Mouse (Mus musculus): ENCODE results near the gene Tmem183a. TPM values are rescaled to one million over a fixed set of nuclear protein-coding genes. Genes with fewer than 3 reads are reported as not detected.

Gene Tmem183a
- total RNA-seq, 2 experiments from 2014 or later = 12.3 to 12.4 TPM

DNA sequence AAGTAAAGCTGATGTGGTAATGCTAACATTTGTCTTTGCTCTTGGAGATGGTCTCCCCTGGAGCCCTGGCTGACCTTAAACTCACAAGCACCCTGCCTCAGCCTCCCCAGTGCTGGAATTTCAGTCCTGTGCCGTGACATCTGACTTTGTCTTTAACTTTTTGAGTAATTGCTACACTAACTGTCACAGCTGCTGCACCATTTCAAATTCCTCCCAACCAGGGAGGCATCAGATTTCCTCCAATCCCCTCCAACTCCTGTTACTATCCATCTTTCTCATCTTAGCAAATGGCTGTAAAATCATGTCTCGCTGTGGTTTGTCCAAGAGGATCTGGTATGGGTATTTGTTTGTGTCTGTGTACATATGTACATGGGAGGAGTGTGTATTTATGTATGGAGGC lies 12.3 kb upstream of the Tmem183a start:
- H3K4me3 ChIP-seq = no peak overlapping the region
- intact Hi-C loops (cut with DNase I) = no loop called here
- DNase-seq = no peak
- TF ChIP-seq CTCF (IDR thresholded peaks at IDR 0.05) = no peak
- H3K27ac ChIP-seq = no peak overlapping the region

- intact Hi-C loops (cut with DNase I) = loop anchor here (5.0 to 10.0 kb wide), 3 partner anchors 38 to 236 kb away; partner anchors contain the start of gene Cyb5r1
- DNase-seq = peak; percentile 66
- H3K4me3 ChIP-seq = no peak overlapping the region
- peak; percentile 83 for TF ChIP-seq CTCF (IDR thresholded peaks at IDR 0.05)
- no peak overlapping the region; the same call in 1 of the 2 replicates for H3K27ac ChIP-seq
Observed at GRCm38 (mm10) chr1:134368777-134369337, 7.1 kb upstream of the Tmem183a start.

GRCm38 (mm10) chr1:134365491-134365890 lies 3.7 kb upstream of the Tmem183a start:
- DNase-seq = no peak
- no peak overlapping the region for H3K27ac ChIP-seq
- intact Hi-C loops (cut with DNase I) = loop anchor here (5.0 to 10.0 kb wide), 3 partner anchors 42 to 239 kb away; partner anchors contain the start of gene Cyb5r1
- H3K4me3 ChIP-seq = no peak overlapping the region
- no peak for TF ChIP-seq CTCF (IDR thresholded peaks at IDR 0.05)

- no peak overlapping the region for H3K4me3 ChIP-seq
- no peak overlapping the region for H3K27ac ChIP-seq
- no peak for TF ChIP-seq CTCF (IDR thresholded peaks at IDR 0.05)
- intact Hi-C loops (cut with DNase I) = loop anchor here (2.0 to 10.0 kb wide), 2 partner anchors 56 to 242 kb away; no protein-coding TSS in a partner anchor
- no peak for DNase-seq
Observed at GRCm38 (mm10) chr1:134363194-134363593, 1.4 kb upstream of the Tmem183a start.

DNA sequence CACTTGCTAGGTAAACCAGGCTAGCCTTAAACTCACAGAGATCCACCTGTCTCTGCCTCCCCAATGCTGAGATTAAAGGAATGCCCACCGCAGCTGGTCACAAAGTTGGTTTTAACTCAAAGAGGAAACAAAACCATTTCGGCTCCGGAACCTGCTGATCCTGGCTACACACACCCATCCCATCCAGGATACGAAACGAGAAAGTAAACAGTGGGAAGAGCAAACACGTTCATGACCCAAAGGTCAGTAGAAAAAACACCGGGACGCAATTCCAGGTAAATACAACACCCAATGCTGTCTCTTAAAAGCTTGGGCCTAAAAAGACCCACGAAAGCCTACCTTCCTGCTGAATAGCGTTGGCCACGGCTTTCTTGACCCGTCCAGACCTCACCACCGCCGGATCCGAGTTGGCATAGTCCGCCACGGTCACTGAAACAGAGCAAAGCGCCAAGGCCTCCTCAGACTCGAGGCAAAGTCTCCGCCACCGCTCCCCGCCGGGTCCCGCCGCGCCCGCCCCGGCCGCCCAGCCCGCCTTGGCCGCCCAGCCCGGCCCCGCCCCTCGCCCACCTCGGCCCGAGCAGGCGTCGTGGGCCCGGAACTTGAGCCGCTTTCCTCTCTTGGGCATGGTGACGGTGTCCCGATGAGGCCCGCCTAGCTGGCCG lies 453 bp downstream of the Tmem183a start:
- no peak for TF ChIP-seq CTCF (IDR thresholded peaks at IDR 0.05)
- H3K27ac ChIP-seq = peak overlapping the region; percentile 97
- peak overlapping the region; percentile 97 for H3K4me3 ChIP-seq
- DNase-seq = no peak
- intact Hi-C loops (cut with DNase I) = loop anchor here (10.0 kb wide), 1 partner anchor 243 kb away; no protein-coding TSS in a partner anchor

GRCm38 (mm10) chr1:134360656-134361055 lies 1.1 kb downstream of the Tmem183a start:
- no peak overlapping the region for H3K27ac ChIP-seq
- H3K4me3 ChIP-seq = peak overlapping the region; percentile 97
- no peak for DNase-seq
- no peak for TF ChIP-seq CTCF (IDR thresholded peaks at IDR 0.05)
- intact Hi-C loops (cut with DNase I) = loop anchor here (10.0 kb wide), 1 partner anchor 244 kb away; no protein-coding TSS in a partner anchor

- H3K4me3 ChIP-seq = no peak overlapping the region
- TF ChIP-seq CTCF (IDR thresholded peaks at IDR 0.05) = no peak
- no peak overlapping the region for H3K27ac ChIP-seq
- intact Hi-C loops (cut with DNase I) = no loop called here
- no peak for DNase-seq
Observed at GRCm38 (mm10) chr1:134357461-134357860, 4.3 kb downstream of the Tmem183a start.

DNA sequence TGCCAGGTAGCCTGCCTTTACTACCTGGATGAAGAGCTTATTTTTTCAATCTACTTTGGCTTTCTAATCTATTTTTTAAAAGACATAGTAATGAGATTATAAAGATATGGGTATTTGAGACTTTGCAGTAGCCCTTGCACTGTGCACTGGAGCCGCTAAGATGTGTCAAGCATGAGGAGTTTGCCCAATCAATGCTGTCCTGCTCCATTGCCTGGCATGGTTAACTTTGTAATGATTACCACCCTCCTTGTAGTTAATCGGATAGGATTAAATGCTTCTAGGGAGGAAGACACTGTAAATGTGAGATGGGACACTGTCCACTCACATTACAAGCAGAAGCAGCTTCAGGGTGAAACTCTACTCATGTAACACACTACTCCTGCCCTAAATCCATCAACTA lies 8.5 kb downstream of the Tmem183a start:
- no peak for DNase-seq
- H3K27ac ChIP-seq = no peak overlapping the region
- intact Hi-C loops (cut with DNase I) = no loop called here
- no peak for TF ChIP-seq CTCF (IDR thresholded peaks at IDR 0.05)
- no peak overlapping the region for H3K4me3 ChIP-seq

GRCm38 (mm10) chr1:134347791-134348190 lies 14.0 kb downstream of the Tmem183a start:
- Histone ChIP-seq H3K27ac (no peak overlapping the region), H3K4me3 (no peak overlapping the region)
- no peak for DNase-seq
- intact Hi-C loops (cut with DNase I) = no loop called here
- no peak for TF ChIP-seq CTCF (IDR thresholded peaks at IDR 0.05)

DNA sequence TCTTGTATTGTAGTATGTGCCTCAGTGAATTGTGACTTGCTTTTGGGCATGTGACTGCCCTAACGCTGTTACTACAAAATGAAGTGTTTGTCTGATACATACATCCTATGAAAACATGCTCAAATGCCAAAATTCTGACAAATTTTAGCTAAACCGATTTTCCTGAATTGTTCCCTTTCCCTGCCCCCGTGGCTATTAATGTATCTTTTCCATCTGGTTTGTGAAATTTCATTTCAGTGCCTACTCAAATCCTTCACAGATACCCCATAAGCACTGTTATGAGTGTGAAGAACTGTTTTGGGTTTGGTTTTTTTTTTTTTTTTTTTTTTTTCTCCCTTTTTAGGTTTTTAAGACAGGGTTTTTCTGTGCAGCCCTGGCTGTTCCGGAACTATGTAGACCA lies 16.7 kb downstream of the Tmem183a start:
- no peak overlapping the region for H3K27ac ChIP-seq
- intact Hi-C loops (cut with DNase I) = no loop called here
- H3K4me3 ChIP-seq = no peak overlapping the region
- no peak for DNase-seq
- TF ChIP-seq CTCF (IDR thresholded peaks at IDR 0.05) = no peak

- H3K4me3 ChIP-seq = peak overlapping the region; percentile 24
- DNase-seq = peak; percentile 69
- intact Hi-C loops (cut with DNase I) = no loop called here
- no peak overlapping the region for H3K27ac ChIP-seq
- TF ChIP-seq CTCF (IDR thresholded peaks at IDR 0.05) = no peak
Observed at GRCm38 (mm10) chr1:134344005-134344950, 17.5 kb downstream of the Tmem183a start.

DNA sequence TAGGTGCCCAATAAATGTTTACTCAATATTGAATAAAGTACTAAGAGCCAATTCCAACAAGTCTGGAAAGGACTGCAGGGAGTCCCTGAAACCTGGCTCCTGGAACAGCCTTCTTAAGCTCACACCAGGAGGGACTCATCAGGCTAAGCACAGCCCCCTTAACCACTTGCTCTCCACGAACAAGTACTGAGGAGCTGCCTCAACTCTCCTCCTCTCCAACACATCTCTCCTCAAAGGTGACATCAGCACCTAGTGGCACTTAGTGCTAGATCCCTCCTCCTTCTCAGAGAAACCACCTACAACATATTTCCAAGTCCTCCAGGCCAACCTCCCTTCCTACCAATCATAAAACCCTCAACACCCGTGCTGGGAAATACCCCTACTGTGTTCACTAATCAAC lies 18.2 kb downstream of the Tmem183a start:
- no peak overlapping the region for H3K4me3 ChIP-seq
- no peak for DNase-seq
- no peak for TF ChIP-seq CTCF (IDR thresholded peaks at IDR 0.05)
- H3K27ac ChIP-seq = no peak overlapping the region
- intact Hi-C loops (cut with DNase I) = no loop called here

All from gastrocnemius, adult 2 months (tissue).